Mouse (Mus musculus): Measurements from ENCODE around the gene Arid4b. TPM values are rescaled to one million over a fixed set of nuclear protein-coding genes. Genes with fewer than 3 reads are reported as not detected.

The Arid4b gene
- polyA plus RNA-seq, 1 experiment from 2014 or later: 54.8 TPM

GRCm38 (mm10) chr13:14069291-14069690 is 6.3 kb downstream of the Arid4b start:
- Histone ChIP-seq H3K4me1 (ENCODE audit: control insufficient read depth, insufficient read depth, low read length) (peaks cover 7% of the 10 kb centered on the region; the same call in 1 of the 2 replicates), H3K9ac (ENCODE audit: low read length) (no peak overlapping the region), H3K27me3 (ENCODE audit: control insufficient read depth, insufficient read depth, low read length) (no peaks in the 10 kb centered on the region), H3K36me3 (ENCODE audit: control insufficient read depth, insufficient read depth, low read length) (no peaks in the 10 kb centered on the region), H3K9me3 (replicated peaks; ENCODE audit: control insufficient read depth, low read length) (no peaks in the 10 kb centered on the region), H3K4me3 (replicated peaks; ENCODE audit: low read length) (no peak overlapping the region), H3K27ac (ENCODE audit: low read length) (no peak overlapping the region), H3K4me2 (ENCODE audit: low read depth, low read length) (no peak overlapping the region)
- 84% methylated on average over 1 of the region's 1 CpGs for WGBS
- ATAC-seq (ENCODE audit: insufficient read depth, low FRiP score): no peak

GRCm38 (mm10) chr13:14074371-14074770 is 11.3 kb downstream of the Arid4b start:
- Histone ChIP-seq H3K36me3 (ENCODE audit: control insufficient read depth, insufficient read depth, low read length) (no peaks in the 10 kb centered on the region), H3K4me3 (replicated peaks; ENCODE audit: low read length) (no peak overlapping the region), H3K27me3 (ENCODE audit: control insufficient read depth, insufficient read depth, low read length) (no peaks in the 10 kb centered on the region), H3K9me3 (replicated peaks; ENCODE audit: control insufficient read depth, low read length) (no peaks in the 10 kb centered on the region), H3K4me1 (ENCODE audit: control insufficient read depth, insufficient read depth, low read length) (no peaks in the 10 kb centered on the region), H3K4me2 (ENCODE audit: low read depth, low read length) (no peak overlapping the region), H3K9ac (ENCODE audit: low read length) (no peak overlapping the region), H3K27ac (ENCODE audit: low read length) (no peak overlapping the region)
- no peak for ATAC-seq (ENCODE audit: insufficient read depth, low FRiP score)
- 92% methylated on average over 1 of the region's 1 CpGs for WGBS

DNA sequence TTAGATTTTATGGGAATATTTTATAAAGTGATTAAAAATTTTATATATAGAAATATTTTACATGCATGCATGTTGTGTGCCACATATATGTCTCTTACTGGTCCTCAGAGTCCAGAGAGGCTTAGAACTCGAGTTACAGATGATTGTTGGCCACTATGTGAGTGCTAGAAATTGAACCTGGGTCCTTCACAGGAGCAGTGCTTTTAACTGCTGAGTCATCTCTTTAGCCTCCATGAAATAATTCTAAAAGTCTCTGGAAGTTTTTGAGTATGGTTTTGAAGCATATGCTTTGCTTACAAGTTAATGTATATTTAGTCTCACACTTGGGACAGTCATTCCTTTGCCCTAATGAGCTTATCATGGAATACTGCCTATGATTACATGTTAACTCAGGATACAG is 12.3 kb downstream of the Arid4b start:
- no peak for ATAC-seq (ENCODE audit: insufficient read depth, low FRiP score)
- WGBS: 68% methylated on average over 1 of the region's 1 CpGs

GRCm38 (mm10) chr13:14088669-14089068 is 25.6 kb downstream of the Arid4b start:
- ATAC-seq (ENCODE audit: insufficient read depth, low FRiP score): no peak
- 72% methylated on average over 1 of the region's 1 CpGs for WGBS
- Histone ChIP-seq H3K9me3 (replicated peaks; ENCODE audit: control insufficient read depth, low read length) (no peaks in the 10 kb centered on the region), H3K9ac (ENCODE audit: low read length) (no peak overlapping the region), H3K4me2 (ENCODE audit: low read depth, low read length) (no peak overlapping the region), H3K36me3 (ENCODE audit: control insufficient read depth, insufficient read depth, low read length) (no peaks in the 10 kb centered on the region), H3K27ac (ENCODE audit: low read length) (no peak overlapping the region), H3K27me3 (ENCODE audit: control insufficient read depth, insufficient read depth, low read length) (no peaks in the 10 kb centered on the region), H3K4me1 (ENCODE audit: control insufficient read depth, insufficient read depth, low read length) (no peaks in the 10 kb centered on the region), H3K4me3 (replicated peaks; ENCODE audit: low read length) (no peak overlapping the region)

More for the DNA sequence above, 12.3 kb downstream of the Arid4b start:
- Histone ChIP-seq H3K27me3 (ENCODE audit: control insufficient read depth, insufficient read depth, low read length) (no peaks in the 10 kb centered on the region), H3K4me3 (replicated peaks; ENCODE audit: low read length) (no peak overlapping the region), H3K9ac (ENCODE audit: low read length) (no peak overlapping the region), H3K27ac (ENCODE audit: low read length) (no peak overlapping the region), H3K4me1 (ENCODE audit: control insufficient read depth, insufficient read depth, low read length) (no peaks in the 10 kb centered on the region), H3K9me3 (replicated peaks; ENCODE audit: control insufficient read depth, low read length) (no peaks in the 10 kb centered on the region), H3K36me3 (ENCODE audit: control insufficient read depth, insufficient read depth, low read length) (no peaks in the 10 kb centered on the region), H3K4me2 (ENCODE audit: low read depth, low read length) (no peak overlapping the region)

DNA sequence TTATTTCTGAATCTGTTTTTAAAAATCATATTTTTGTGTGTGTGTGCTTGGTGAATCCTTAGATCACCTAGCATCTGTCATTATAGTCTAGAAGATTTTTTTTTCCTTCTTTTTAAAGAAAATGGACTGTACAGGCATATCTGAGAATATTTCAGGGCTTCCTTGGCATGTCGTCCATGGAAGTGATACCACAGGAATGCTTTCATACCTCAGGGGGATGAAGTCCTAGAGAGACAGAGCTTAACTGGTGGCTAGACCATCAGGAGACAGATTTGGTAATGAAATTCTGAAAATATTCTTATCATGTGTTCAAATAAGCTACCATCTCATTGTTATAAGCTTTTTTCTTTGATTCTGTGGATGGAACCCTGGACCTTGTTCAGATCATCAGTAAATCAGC is 40.0 kb downstream of the Arid4b start:
- no peaks in the 10 kb centered on the region for H3K36me3 ChIP-seq (ENCODE audit: control insufficient read depth, insufficient read depth, low read length)
- no peak overlapping the region for H3K4me3 ChIP-seq (replicated peaks; ENCODE audit: low read length)
- H3K27ac ChIP-seq (ENCODE audit: low read length): no peak overlapping the region
- no peaks in the 10 kb centered on the region for H3K27me3 ChIP-seq (ENCODE audit: control insufficient read depth, insufficient read depth, low read length)
- no peak overlapping the region for H3K4me2 ChIP-seq (ENCODE audit: low read depth, low read length)
- H3K9ac ChIP-seq (ENCODE audit: low read length): no peak overlapping the region
- WGBS: 72% methylated on average over 1 of the region's 1 CpGs
- no peaks in the 10 kb centered on the region for H3K4me1 ChIP-seq (ENCODE audit: control insufficient read depth, insufficient read depth, low read length)
- no peak for ATAC-seq (ENCODE audit: insufficient read depth, low FRiP score)
- no peaks in the 10 kb centered on the region for H3K9me3 ChIP-seq (replicated peaks; ENCODE audit: control insufficient read depth, low read length)

GRCm38 (mm10) chr13:14110154-14110873 is 47.3 kb downstream of the Arid4b start:
- H3K4me3 ChIP-seq (replicated peaks; ENCODE audit: low read length): no peak overlapping the region
- H3K9me3 ChIP-seq (replicated peaks; ENCODE audit: control insufficient read depth, low read length): no peaks in the 10 kb centered on the region
- H3K4me2 ChIP-seq (ENCODE audit: low read depth, low read length): no peak overlapping the region
- no peaks in the 10 kb centered on the region; the same call in 1 of the 2 replicates for H3K4me1 ChIP-seq (ENCODE audit: control insufficient read depth, insufficient read depth, low read length)
- no peak for ATAC-seq (ENCODE audit: insufficient read depth, low FRiP score)
- no peak overlapping the region for H3K9ac ChIP-seq (ENCODE audit: low read length)
- H3K27ac ChIP-seq (ENCODE audit: low read length): no peak overlapping the region
- H3K36me3 ChIP-seq (ENCODE audit: control insufficient read depth, insufficient read depth, low read length): no peaks in the 10 kb centered on the region
- 84% methylated on average over 2 of the region's 2 CpGs for WGBS
- no peaks in the 10 kb centered on the region for H3K27me3 ChIP-seq (ENCODE audit: control insufficient read depth, insufficient read depth, low read length)

GRCm38 (mm10) chr13:14111146-14111545 is 48.1 kb downstream of the Arid4b start:
- no peak overlapping the region for H3K27ac ChIP-seq (ENCODE audit: low read length)
- no peak overlapping the region for H3K4me2 ChIP-seq (ENCODE audit: low read depth, low read length)
- ATAC-seq (ENCODE audit: insufficient read depth, low FRiP score): no peak
- WGBS: 51% methylated on average over 1 of the region's 1 CpGs
- no peak overlapping the region for H3K4me3 ChIP-seq (replicated peaks; ENCODE audit: low read length)
- no peaks in the 10 kb centered on the region for H3K9me3 ChIP-seq (replicated peaks; ENCODE audit: control insufficient read depth, low read length)
- no peaks in the 10 kb centered on the region; the same call in 1 of the 2 replicates for H3K4me1 ChIP-seq (ENCODE audit: control insufficient read depth, insufficient read depth, low read length)
- no peak overlapping the region for H3K9ac ChIP-seq (ENCODE audit: low read length)
- no peaks in the 10 kb centered on the region for H3K27me3 ChIP-seq (ENCODE audit: control insufficient read depth, insufficient read depth, low read length)
- H3K36me3 ChIP-seq (ENCODE audit: control insufficient read depth, insufficient read depth, low read length): no peaks in the 10 kb centered on the region

- Histone ChIP-seq H3K4me2 (ENCODE audit: low read depth, low read length) (no peak overlapping the region), H3K4me3 (replicated peaks; ENCODE audit: low read length) (no peak overlapping the region), H3K36me3 (ENCODE audit: control insufficient read depth, insufficient read depth, low read length) (no peaks in the 10 kb centered on the region), H3K9me3 (replicated peaks; ENCODE audit: control insufficient read depth, low read length) (no peaks in the 10 kb centered on the region), H3K4me1 (ENCODE audit: control insufficient read depth, insufficient read depth, low read length) (no peaks in the 10 kb centered on the region; the same call in 1 of the 2 replicates), H3K9ac (ENCODE audit: low read length) (no peak overlapping the region), H3K27me3 (ENCODE audit: control insufficient read depth, insufficient read depth, low read length) (no peaks in the 10 kb centered on the region), H3K27ac (ENCODE audit: low read length) (no peak overlapping the region)
- ATAC-seq (ENCODE audit: insufficient read depth, low FRiP score): no peak
- WGBS: 87% methylated on average over 4 of the region's 4 CpGs
Measured at GRCm38 (mm10) chr13:14113746-14114528, 50.9 kb downstream of the Arid4b start.

GRCm38 (mm10) chr13:14115805-14116204 is 52.8 kb downstream of the Arid4b start:
- no peaks in the 10 kb centered on the region for H3K27me3 ChIP-seq (ENCODE audit: control insufficient read depth, insufficient read depth, low read length)
- H3K4me2 ChIP-seq (ENCODE audit: low read depth, low read length): no peak overlapping the region
- H3K36me3 ChIP-seq (ENCODE audit: control insufficient read depth, insufficient read depth, low read length): no peaks in the 10 kb centered on the region
- H3K9me3 ChIP-seq (replicated peaks; ENCODE audit: control insufficient read depth, low read length): no peaks in the 10 kb centered on the region
- no peak overlapping the region for H3K27ac ChIP-seq (ENCODE audit: low read length)
- no peak overlapping the region for H3K9ac ChIP-seq (ENCODE audit: low read length)
- 94% methylated on average over 2 of the region's 2 CpGs for WGBS
- no peak overlapping the region for H3K4me3 ChIP-seq (replicated peaks; ENCODE audit: low read length)
- H3K4me1 ChIP-seq (ENCODE audit: control insufficient read depth, insufficient read depth, low read length): no peaks in the 10 kb centered on the region; the same call in 1 of the 2 replicates
- ATAC-seq (ENCODE audit: insufficient read depth, low FRiP score): no peak

All from stomach, embryonic 16.5 days (tissue).